Mouse (Mus musculus): ENCODE results near the gene Napepld. TPM values are rescaled to one million over a fixed set of nuclear protein-coding genes. Genes with fewer than 3 reads are reported as not detected.

Gene Napepld
- polyA plus RNA-seq, 1 experiment from 2014 or later: 5.1 TPM

DNA sequence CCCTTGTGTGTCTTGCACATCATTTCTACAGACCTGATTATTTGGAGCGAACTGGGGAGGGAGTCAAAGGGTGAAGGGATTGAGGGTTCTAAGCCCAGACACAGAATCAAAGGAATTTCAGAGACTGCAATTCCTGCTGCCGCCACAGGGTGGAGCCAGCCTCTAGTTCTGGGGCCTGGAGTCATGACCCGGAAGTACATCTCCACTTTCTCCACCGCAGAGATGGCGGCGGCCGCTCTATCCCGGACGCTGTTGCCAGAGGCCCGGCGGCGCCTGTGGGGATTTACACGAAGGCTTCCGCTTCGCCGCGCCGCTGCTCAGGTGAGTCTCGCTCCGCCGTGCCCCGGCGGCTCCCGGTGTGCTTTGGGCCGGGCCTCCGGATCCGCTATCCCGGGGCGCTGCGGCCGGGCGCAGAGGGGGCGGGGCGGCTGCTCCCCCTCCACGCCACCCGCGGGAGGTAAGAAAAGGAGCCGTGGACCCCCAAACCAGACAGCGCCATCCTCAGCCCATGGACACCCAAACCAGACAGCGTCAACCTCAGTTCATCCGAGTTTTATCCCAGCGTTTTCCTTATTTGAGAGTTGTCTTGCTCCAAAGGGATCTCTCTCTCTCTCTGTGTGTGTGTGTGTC is 35.9 kb upstream of the Napepld start, which contains the start of gene Pmpcb:
Gene Pmpcb (plus strand): TSS at position 186 of the 630 bp plus-strand sequence.
- Histone ChIP-seq H3K4me2 (peak within 1 kb of the TSS; percentile 93), H3K27ac (ENCODE audit: low read depth) (peak within 1 kb of the TSS; percentile 81), H3K9ac (peak within 1 kb of the TSS; percentile 88), H3K36me3 (ENCODE audit: insufficient read depth) (peaks cover 33% of the 10 kb centered on the region), H3K27me3 (ENCODE audit: insufficient read depth, low read length) (no peaks in the 10 kb centered on the region), H3K9me3 (ENCODE audit: low read depth, low read length) (no peaks in the 10 kb centered on the region), H3K4me3 (ENCODE audit: low read depth, low read length) (peak within 1 kb of the TSS; percentile 90), H3K4me1 (ENCODE audit: insufficient read depth) (peaks cover 6% of the 10 kb centered on the region; the same call in 1 of the 2 replicates)
- ATAC-seq (ENCODE audit: insufficient read depth): peak; percentile 88
- 1% methylated on average over 42 of the region's 42 CpGs for WGBS
- DNase-seq: peak; percentile 96
- TF ChIP-seq CTCF (IDR thresholded peaks at IDR 0.05; ENCODE audit: low read depth): peak; percentile 97

DNA sequence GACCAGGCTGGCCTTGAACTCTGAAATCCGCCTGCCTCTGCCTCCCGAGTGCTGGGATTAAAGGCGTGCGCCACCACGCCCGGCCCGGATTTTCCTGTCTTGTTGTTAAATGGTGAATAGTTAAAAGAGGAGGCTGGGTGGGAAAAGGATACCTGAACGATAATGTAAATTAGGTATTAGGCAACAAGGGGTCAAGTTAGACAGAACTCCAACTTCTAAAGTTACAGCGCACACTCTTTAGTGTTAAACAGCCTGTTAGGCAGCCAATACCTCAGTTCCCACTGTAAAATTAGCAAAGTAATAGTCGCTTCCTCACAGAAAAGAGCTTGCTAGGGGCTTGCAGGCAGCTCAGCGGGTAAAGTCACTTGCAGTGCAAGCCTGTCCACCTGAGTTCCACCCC is 34.9 kb upstream of the Napepld start:
- ATAC-seq (ENCODE audit: insufficient read depth): no peak
- no peaks in the 10 kb centered on the region for H3K27me3 ChIP-seq (ENCODE audit: insufficient read depth, low read length)
- 76% methylated on average over 11 of the region's 11 CpGs for WGBS
- no peak overlapping the region for H3K4me3 ChIP-seq (ENCODE audit: low read depth, low read length)
- H3K9ac ChIP-seq: no peak overlapping the region
- H3K36me3 ChIP-seq (ENCODE audit: insufficient read depth): peaks cover 23% of the 10 kb centered on the region
- H3K9me3 ChIP-seq (ENCODE audit: low read depth, low read length): no peaks in the 10 kb centered on the region
- H3K4me1 ChIP-seq (ENCODE audit: insufficient read depth): peaks cover 6% of the 10 kb centered on the region; the same call in 1 of the 2 replicates
- no peak for DNase-seq
- H3K4me2 ChIP-seq: no peak overlapping the region
- H3K27ac ChIP-seq (ENCODE audit: low read depth): no peak overlapping the region
- no peak for TF ChIP-seq CTCF (IDR thresholded peaks at IDR 0.05; ENCODE audit: low read depth)

DNA sequence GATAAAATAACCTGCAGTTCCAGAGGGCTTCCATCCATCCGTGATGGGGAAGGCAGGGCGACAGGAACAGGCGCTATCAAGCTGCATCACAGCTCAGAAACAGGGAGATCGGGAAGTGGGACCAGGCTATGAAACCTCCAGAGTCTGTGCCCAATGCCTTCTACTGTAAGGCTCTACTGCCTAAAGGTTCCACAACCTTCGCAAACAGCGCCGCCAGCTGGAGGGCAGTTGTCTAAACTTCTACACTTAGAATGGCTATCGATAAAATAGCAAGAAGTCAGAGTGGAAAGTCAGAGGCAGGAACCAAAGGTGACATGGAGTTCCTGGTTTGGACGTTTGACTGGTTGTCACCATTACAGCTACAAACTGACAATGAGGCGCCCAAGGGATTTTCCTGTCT is 34.4 kb upstream of the Napepld start:
- Histone ChIP-seq H3K27me3 (ENCODE audit: insufficient read depth, low read length) (no peaks in the 10 kb centered on the region), H3K27ac (ENCODE audit: low read depth) (no peak overlapping the region), H3K4me2 (peak overlapping the region; percentile 18), H3K9ac (no peak overlapping the region), H3K9me3 (ENCODE audit: low read depth, low read length) (no peaks in the 10 kb centered on the region), H3K4me3 (ENCODE audit: low read depth, low read length) (peak overlapping the region; percentile 5; the same call in 1 of the 2 replicates), H3K4me1 (ENCODE audit: insufficient read depth) (peaks cover 6% of the 10 kb centered on the region; the same call in 1 of the 2 replicates), H3K36me3 (ENCODE audit: insufficient read depth) (peaks cover 20% of the 10 kb centered on the region)
- 27% methylated on average over 10 of the region's 10 CpGs for WGBS
- peak; percentile 72 for TF ChIP-seq CTCF (IDR thresholded peaks at IDR 0.05; ENCODE audit: low read depth)
- ATAC-seq (ENCODE audit: insufficient read depth): no peak
- peak; percentile 81 for DNase-seq

DNA sequence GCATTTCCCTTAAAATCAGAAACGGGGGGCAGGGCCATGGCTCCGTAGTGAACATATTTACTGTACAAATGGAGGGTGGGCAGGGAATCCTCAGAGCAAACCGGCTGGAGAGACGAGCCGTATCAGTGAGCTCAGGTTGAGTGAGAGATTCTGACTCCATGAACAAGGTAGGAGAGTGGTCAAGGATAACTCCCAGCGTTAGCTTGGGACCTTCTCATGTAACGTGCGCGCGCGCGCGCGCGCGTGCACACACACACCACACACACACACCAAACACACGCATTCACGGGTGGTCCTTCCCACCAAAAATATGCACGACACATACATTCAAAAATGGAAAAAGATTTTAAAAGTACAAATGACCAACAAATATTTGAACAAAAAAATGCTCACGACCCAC is 33.9 kb upstream of the Napepld start:
- no peak for ATAC-seq (ENCODE audit: insufficient read depth)
- Histone ChIP-seq H3K4me1 (ENCODE audit: insufficient read depth) (peaks cover 6% of the 10 kb centered on the region; the same call in 1 of the 2 replicates), H3K27me3 (ENCODE audit: insufficient read depth, low read length) (no peaks in the 10 kb centered on the region), H3K9ac (no peak overlapping the region), H3K27ac (ENCODE audit: low read depth) (no peak overlapping the region), H3K36me3 (ENCODE audit: insufficient read depth) (peaks cover 15% of the 10 kb centered on the region), H3K4me3 (ENCODE audit: low read depth, low read length) (peak overlapping the region; percentile 5; the same call in 1 of the 2 replicates), H3K9me3 (ENCODE audit: low read depth, low read length) (no peaks in the 10 kb centered on the region), H3K4me2 (peak overlapping the region; percentile 18)
- peak; percentile 11 for DNase-seq
- WGBS: 80% methylated on average over 20 of the region's 20 CpGs
- TF ChIP-seq CTCF (IDR thresholded peaks at IDR 0.05; ENCODE audit: low read depth): no peak

DNA sequence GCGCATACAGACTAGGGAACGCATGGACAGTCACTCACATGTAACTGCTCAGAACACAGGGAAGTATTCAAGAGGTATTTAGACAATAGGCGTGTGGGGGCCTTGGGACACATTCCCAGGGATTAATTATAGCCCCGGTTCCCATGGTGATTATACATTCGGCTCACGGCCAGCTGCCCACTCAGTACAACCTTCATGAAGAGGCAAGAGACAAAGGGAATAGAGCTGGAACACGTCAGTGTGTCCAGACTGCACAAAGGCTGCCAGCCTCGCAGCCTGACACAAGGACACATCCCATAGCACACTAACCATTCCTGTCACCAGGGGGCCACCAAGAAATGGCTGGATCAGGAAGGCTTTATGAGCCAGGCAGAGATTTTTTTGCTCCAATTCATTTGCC is 31.7 kb upstream of the Napepld start:
- Histone ChIP-seq H3K27me3 (ENCODE audit: insufficient read depth, low read length) (no peaks in the 10 kb centered on the region), H3K4me3 (ENCODE audit: low read depth, low read length) (no peak overlapping the region), H3K27ac (ENCODE audit: low read depth) (no peak overlapping the region), H3K9ac (no peak overlapping the region), H3K4me2 (no peak overlapping the region), H3K9me3 (ENCODE audit: low read depth, low read length) (no peaks in the 10 kb centered on the region), H3K36me3 (ENCODE audit: insufficient read depth) (no peaks in the 10 kb centered on the region), H3K4me1 (ENCODE audit: insufficient read depth) (peaks cover 4% of the 10 kb centered on the region; the same call in 1 of the 2 replicates)
- WGBS: 36% methylated on average over 8 of the region's 8 CpGs
- peak; percentile 80 for TF ChIP-seq CTCF (IDR thresholded peaks at IDR 0.05; ENCODE audit: low read depth)
- DNase-seq (peak; percentile 82), ATAC-seq (ENCODE audit: insufficient read depth) (peak; percentile 58)

DNA sequence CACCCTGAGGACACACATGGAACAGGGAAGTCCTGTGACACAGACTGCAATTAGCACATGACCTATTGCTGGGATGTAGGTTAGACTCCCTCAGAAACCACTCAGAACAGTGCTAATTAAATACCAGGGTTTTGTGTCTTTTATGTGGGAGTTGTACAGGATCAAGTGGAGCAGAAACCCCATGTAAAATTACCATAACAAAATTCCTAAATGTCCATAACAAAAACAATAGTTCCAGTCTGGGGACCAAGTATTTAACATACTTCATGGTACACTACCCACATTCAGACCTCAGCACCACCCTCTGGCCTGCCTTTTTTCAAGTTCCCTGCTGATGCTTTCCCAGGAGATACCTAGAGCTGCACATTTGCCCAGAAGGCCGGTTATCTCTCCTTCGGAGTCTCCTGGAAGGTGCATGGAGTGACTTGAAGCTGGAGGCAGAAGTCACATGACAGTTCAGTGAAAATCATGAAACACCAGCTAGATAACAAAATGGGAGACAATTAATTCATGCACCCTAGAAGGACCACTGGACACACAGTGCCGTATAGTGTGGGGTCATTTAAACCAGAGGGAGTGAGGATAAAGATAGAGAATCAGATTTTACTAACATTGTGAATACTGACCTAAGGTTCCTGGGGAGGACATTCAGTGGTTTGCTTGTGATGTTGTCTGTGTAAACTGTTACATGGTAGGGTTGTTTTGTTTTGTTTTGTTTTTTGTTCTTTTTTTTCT is 31.1 kb upstream of the Napepld start:
- H3K4me2 ChIP-seq: no peak overlapping the region
- H3K36me3 ChIP-seq (ENCODE audit: insufficient read depth): no peaks in the 10 kb centered on the region
- H3K9ac ChIP-seq: no peak overlapping the region

DNA sequence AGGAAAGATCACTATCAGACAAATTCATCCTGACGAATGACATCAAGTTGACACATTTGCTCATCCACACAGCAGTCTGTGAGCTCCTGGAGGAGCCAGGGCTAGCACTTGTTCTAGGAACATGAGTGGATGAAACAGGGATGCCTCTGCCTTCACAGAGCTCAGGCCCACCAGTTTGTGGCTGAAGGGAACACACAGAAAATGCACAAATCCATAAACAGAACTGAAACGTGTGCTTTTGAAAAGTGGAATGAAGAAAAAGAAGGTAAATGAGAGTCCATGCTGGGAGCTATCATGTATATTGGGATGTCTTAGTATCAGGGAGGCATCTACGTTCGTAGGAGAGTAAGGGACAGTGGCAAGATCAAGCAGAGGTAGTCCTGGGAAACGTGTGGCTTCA is 27.9 kb upstream of the Napepld start:
- TF ChIP-seq CTCF (IDR thresholded peaks at IDR 0.05; ENCODE audit: low read depth): no peak

More for the DNA sequence above, 31.1 kb upstream of the Napepld start:
- Histone ChIP-seq H3K4me1 (ENCODE audit: insufficient read depth) (no peaks in the 10 kb centered on the region), H3K9me3 (ENCODE audit: low read depth, low read length) (no peaks in the 10 kb centered on the region), H3K4me3 (ENCODE audit: low read depth, low read length) (no peak overlapping the region), H3K27ac (ENCODE audit: low read depth) (no peak overlapping the region), H3K27me3 (ENCODE audit: insufficient read depth, low read length) (no peaks in the 10 kb centered on the region)
- ATAC-seq (ENCODE audit: insufficient read depth) (no peak), DNase-seq (no peak)
- WGBS: 71% methylated on average over 3 of the region's 3 CpGs
- no peak for TF ChIP-seq CTCF (IDR thresholded peaks at IDR 0.05; ENCODE audit: low read depth)

More for the DNA sequence above, 27.9 kb upstream of the Napepld start:
- H3K36me3 ChIP-seq (ENCODE audit: insufficient read depth): no peaks in the 10 kb centered on the region
- DNase-seq: no peak
- ATAC-seq (ENCODE audit: insufficient read depth): no peak
- WGBS: 68% methylated on average over 5 of the region's 5 CpGs
- no peaks in the 10 kb centered on the region for H3K27me3 ChIP-seq (ENCODE audit: insufficient read depth, low read length)
- H3K27ac ChIP-seq (ENCODE audit: low read depth): no peak overlapping the region
- no peak overlapping the region for H3K4me3 ChIP-seq (ENCODE audit: low read depth, low read length)
- no peak overlapping the region for H3K9ac ChIP-seq
- H3K9me3 ChIP-seq (ENCODE audit: low read depth, low read length): no peaks in the 10 kb centered on the region
- H3K4me1 ChIP-seq (ENCODE audit: insufficient read depth): no peaks in the 10 kb centered on the region
- no peak overlapping the region for H3K4me2 ChIP-seq
